Mouse (Mus musculus): ENCODE results near the gene Hpn.

Hpn gene

GRCm38 (mm10) chr7:31155296-31156033, 40.4 kb upstream of the Hpn start, which contains the start of gene Gramd1a:
Gramd1a (minus strand) TSS chr7:31155896.
- Histone ChIP-seq H3K36me3 (ENCODE audit: insufficient read depth, low read length) (peaks cover 20% of the 10 kb centered on the region), H3K4me3 (replicated peaks; ENCODE audit: low read length) (peak within 1 kb of the TSS; percentile 74), H3K27me3 (ENCODE audit: insufficient read depth, low read length) (no peaks in the 10 kb centered on the region), H3K4me1 (replicated peaks; ENCODE audit: low read depth, low read length) (peaks cover 57% of the 10 kb centered on the region), H3K9me3 (ENCODE audit: low read length) (no peaks in the 10 kb centered on the region)
- TF ChIP-seq CTCF (conservative IDR thresholded peaks at IDR 0.05; ENCODE audit: low read length) (no peak), NANOG (IDR thresholded peaks at IDR 0.05; ENCODE audit: borderline replicate concordance, low read length) (no peak), POU5F1 (IDR thresholded peaks at IDR 0.05; ENCODE audit: borderline replicate concordance, low read length) (no peak)

GRCm38 (mm10) chr7:31153536-31154320, 38.6 kb upstream of the Hpn start:
- Histone ChIP-seq H3K9me3 (ENCODE audit: low read length) (no peaks in the 10 kb centered on the region), H3K27me3 (ENCODE audit: insufficient read depth, low read length) (no peaks in the 10 kb centered on the region), H3K4me3 (replicated peaks; ENCODE audit: low read length) (0 out of 2 replicates have a peak overlapping the region, but pooled peaks have one; percentile 13), H3K36me3 (ENCODE audit: insufficient read depth, low read length) (peaks cover 20% of the 10 kb centered on the region), H3K4me1 (replicated peaks; ENCODE audit: low read depth, low read length) (peaks cover 71% of the 10 kb centered on the region)
- no peak for TF ChIP-seq NANOG (IDR thresholded peaks at IDR 0.05; ENCODE audit: borderline replicate concordance, low read length)
- TF ChIP-seq POU5F1 (IDR thresholded peaks at IDR 0.05; ENCODE audit: borderline replicate concordance, low read length) = no peak
- TF ChIP-seq CTCF (conservative IDR thresholded peaks at IDR 0.05; ENCODE audit: low read length) = no peak

GRCm38 (mm10) chr7:31151301-31152241, 36.5 kb upstream of the Hpn start:
- H3K27me3 ChIP-seq (ENCODE audit: insufficient read depth, low read length) = no peaks in the 10 kb centered on the region
- H3K36me3 ChIP-seq (ENCODE audit: insufficient read depth, low read length) = peaks cover 29% of the 10 kb centered on the region
- TF ChIP-seq CTCF (conservative IDR thresholded peaks at IDR 0.05; ENCODE audit: low read length) = no peak
- no peak for TF ChIP-seq POU5F1 (IDR thresholded peaks at IDR 0.05; ENCODE audit: borderline replicate concordance, low read length)
- no peak for TF ChIP-seq NANOG (IDR thresholded peaks at IDR 0.05; ENCODE audit: borderline replicate concordance, low read length)
- H3K4me3 ChIP-seq (replicated peaks; ENCODE audit: low read length) = peak overlapping the region; percentile 87
- H3K9me3 ChIP-seq (ENCODE audit: low read length) = no peaks in the 10 kb centered on the region
- H3K4me1 ChIP-seq (replicated peaks; ENCODE audit: low read depth, low read length) = peaks cover 83% of the 10 kb centered on the region

GRCm38 (mm10) chr7:31150566-31151300, 35.6 kb upstream of the Hpn start:
- TF ChIP-seq CTCF (conservative IDR thresholded peaks at IDR 0.05; ENCODE audit: low read length) (no peak), POU5F1 (IDR thresholded peaks at IDR 0.05; ENCODE audit: borderline replicate concordance, low read length) (no peak), NANOG (IDR thresholded peaks at IDR 0.05; ENCODE audit: borderline replicate concordance, low read length) (peak; percentile 25; the same call in 1 of the 2 replicates)
- Histone ChIP-seq H3K4me3 (replicated peaks; ENCODE audit: low read length) (peak overlapping the region; percentile 87), H3K4me1 (replicated peaks; ENCODE audit: low read depth, low read length) (peaks cover 88% of the 10 kb centered on the region), H3K36me3 (ENCODE audit: insufficient read depth, low read length) (peaks cover 32% of the 10 kb centered on the region), H3K9me3 (ENCODE audit: low read length) (no peaks in the 10 kb centered on the region), H3K27me3 (ENCODE audit: insufficient read depth, low read length) (no peaks in the 10 kb centered on the region)

- H3K4me1 ChIP-seq (replicated peaks; ENCODE audit: low read depth, low read length) = peaks cover 88% of the 10 kb centered on the region
- peak overlapping the region; percentile 87 for H3K4me3 ChIP-seq (replicated peaks; ENCODE audit: low read length)
- no peaks in the 10 kb centered on the region for H3K9me3 ChIP-seq (ENCODE audit: low read length)
- no peaks in the 10 kb centered on the region for H3K27me3 ChIP-seq (ENCODE audit: insufficient read depth, low read length)
- H3K36me3 ChIP-seq (ENCODE audit: insufficient read depth, low read length) = peaks cover 32% of the 10 kb centered on the region
- TF ChIP-seq CTCF (conservative IDR thresholded peaks at IDR 0.05; ENCODE audit: low read length) (no peak), NANOG (IDR thresholded peaks at IDR 0.05; ENCODE audit: borderline replicate concordance, low read length) (no peak), POU5F1 (IDR thresholded peaks at IDR 0.05; ENCODE audit: borderline replicate concordance, low read length) (no peak)
These were observed 34.9 kb upstream of the Hpn start for GRCm38 (mm10) chr7:31149751-31150565.

- H3K27me3 ChIP-seq (ENCODE audit: insufficient read depth, low read length) = no peaks in the 10 kb centered on the region
- peak overlapping the region; percentile 87 for H3K4me3 ChIP-seq (replicated peaks; ENCODE audit: low read length)
- H3K9me3 ChIP-seq (ENCODE audit: low read length) = no peaks in the 10 kb centered on the region
- TF ChIP-seq CTCF (conservative IDR thresholded peaks at IDR 0.05; ENCODE audit: low read length) (no peak), POU5F1 (IDR thresholded peaks at IDR 0.05; ENCODE audit: borderline replicate concordance, low read length) (no peak), NANOG (IDR thresholded peaks at IDR 0.05; ENCODE audit: borderline replicate concordance, low read length) (no peak)
- H3K4me1 ChIP-seq (replicated peaks; ENCODE audit: low read depth, low read length) = peaks cover 81% of the 10 kb centered on the region
- H3K36me3 ChIP-seq (ENCODE audit: insufficient read depth, low read length) = peaks cover 25% of the 10 kb centered on the region
These were observed 34.2 kb upstream of the Hpn start for GRCm38 (mm10) chr7:31149271-31149670.

- Histone ChIP-seq H3K9me3 (ENCODE audit: low read length) (no peaks in the 10 kb centered on the region), H3K4me3 (replicated peaks; ENCODE audit: low read length) (peak overlapping the region; percentile 87), H3K4me1 (replicated peaks; ENCODE audit: low read depth, low read length) (peaks cover 76% of the 10 kb centered on the region), H3K27me3 (ENCODE audit: insufficient read depth, low read length) (no peaks in the 10 kb centered on the region), H3K36me3 (ENCODE audit: insufficient read depth, low read length) (peaks cover 20% of the 10 kb centered on the region)
- TF ChIP-seq CTCF (conservative IDR thresholded peaks at IDR 0.05; ENCODE audit: low read length) (no peak), NANOG (IDR thresholded peaks at IDR 0.05; ENCODE audit: borderline replicate concordance, low read length) (no peak), POU5F1 (IDR thresholded peaks at IDR 0.05; ENCODE audit: borderline replicate concordance, low read length) (no peak)
These were observed 33.7 kb upstream of the Hpn start for GRCm38 (mm10) chr7:31148756-31149155.
